Mouse (Mus musculus): ENCODE measurements at regions not wholly inside any gene's neighbourhood (a gene's known extent, or its start where the extent isn't known, plus 50 kb on each side); places are given as distances from the start of the nearest gene placed in this dataset.

- TF ChIP-seq CTCF (conservative IDR thresholded peaks at IDR 0.05; ENCODE audit: insufficient read depth, insufficient read length, low read depth, low read length): no peak
- no peak for TF ChIP-seq POLR2A (IDR thresholded peaks at IDR 0.05; ENCODE audit: low read depth, low read length)
Measured at GRCm38 (mm10) chr3:29813276-29813675, 731.5 kb downstream of the Egfem1 start.

Data from kidney, adult 2 months (tissue).